Mouse (Mus musculus): ENCODE results near the gene Ppp2r1a. TPM values are rescaled to one million over a fixed set of nuclear protein-coding genes. Genes with fewer than 3 reads are reported as not detected.

Ppp2r1a gene
- total RNA-seq (2023): 288 TPM

GRCm38 (mm10) chr17:20944985-20945891 is at the start of gene Ppp2r1a:
Gene Ppp2r1a (plus strand): TSS chr17:20945311.

GRCm38 (mm10) chr17:20904991-20905390 is 40.1 kb upstream of the Ppp2r1a start, which contains the start of gene Vmn1r231:
Gene Vmn1r231 (minus strand): TSS chr17:20905091.

DNA sequence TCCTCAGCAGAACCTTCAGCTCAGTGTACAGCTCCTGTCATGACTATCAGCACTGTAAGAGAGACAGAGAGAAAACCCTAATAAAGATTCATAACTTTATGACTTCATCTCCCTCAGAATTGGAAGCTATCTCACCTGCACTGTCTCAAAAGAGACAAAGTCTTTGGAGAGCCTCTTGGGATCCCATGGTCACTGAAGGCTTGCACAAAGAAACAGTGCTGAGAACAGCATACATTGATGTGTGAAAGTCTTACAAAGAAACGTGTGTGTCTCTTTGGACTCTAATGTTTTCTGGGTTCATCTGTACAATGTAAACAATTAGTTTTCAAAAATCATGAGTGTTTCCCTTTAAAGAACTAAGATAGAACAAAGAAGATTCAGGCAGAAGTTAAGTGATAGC is 25.5 kb upstream of the Ppp2r1a start, which contains the start of gene Vmn1r232:
TSS of gene Vmn1r232 (minus strand) at position 101 of the 400 bp plus-strand sequence.

DNA sequence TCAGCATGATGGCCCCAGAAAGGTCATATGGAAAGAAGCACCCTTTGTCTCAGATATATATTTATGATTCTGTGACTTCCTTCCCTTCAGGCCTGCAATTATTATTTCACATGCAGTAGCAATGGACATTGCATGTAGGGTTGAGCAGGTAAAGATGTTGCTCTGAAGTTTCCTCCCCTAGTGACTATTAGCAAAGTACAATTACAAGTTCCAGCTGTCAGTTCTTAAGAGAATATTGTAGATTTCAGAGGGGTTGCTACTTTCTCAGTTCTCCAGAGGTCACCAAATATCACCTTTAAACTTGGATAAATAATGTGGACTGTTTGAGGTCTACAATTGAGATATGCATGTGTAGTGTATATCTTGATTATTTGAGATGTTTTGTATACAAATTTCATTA is 51.3 kb downstream of the Ppp2r1a start, which contains the start of gene Vmn1r233:
TSS of gene Vmn1r233 (minus strand) at position 101 of the 400 bp plus-strand sequence.

GRCm38 (mm10) chr17:21008382-21009331 is 63.5 kb downstream of the Ppp2r1a start, which contains the start of gene Zfp160:
Gene Zfp160 (plus strand): TSS chr17:21008903.

Other genes starting within 250 kb of the Ppp2r1a start
- gene Vmn1r227, start 215.5 kb upstream of the Ppp2r1a start, total RNA-seq (2023): not detected
- not detected for gene Vmn1r228, start 159.2 kb upstream of the Ppp2r1a start, total RNA-seq (2023)
- not detected for gene Vmn1r229, start 133.8 kb upstream of the Ppp2r1a start, total RNA-seq (2023)
- gene Vmn1r230, start 104.9 kb upstream of the Ppp2r1a start, total RNA-seq (2023): not detected
- not detected for gene Vmn1r231, start 40.2 kb upstream of the Ppp2r1a start, total RNA-seq (2023)
- gene Vmn1r232, start 25.6 kb upstream of the Ppp2r1a start, total RNA-seq (2023): not detected
- not detected for gene Vmn1r233, start 51.2 kb downstream of the Ppp2r1a start, total RNA-seq (2023)
- gene Zfp160, start 63.6 kb downstream of the Ppp2r1a start, total RNA-seq (2023): 11.2 TPM